Mouse (Mus musculus) olfactory bulb, adult 2 months (tissue): ENCODE measurements around the gene Sox4.

Source experiments
- CTCF ChIP-seq: fragments of 200-500 bp; IDR thresholded peaks from 2 replicates; pipeline ENCODE4 v1.5.1; 2012; ENCODE audit warnings: low read depth, mild to moderate bottlenecking, low read length, moderate library complexity; ENCODE audit not compliant: insufficient read depth
- POLR2A ChIP-seq: fragments of 200-500 bp; IDR thresholded peaks from 2 replicates; pipeline ENCODE4 v1.6.1; 2012; ENCODE audit warnings: mild to moderate bottlenecking, low read depth, low read length, moderate library complexity; ENCODE audit not compliant: insufficient read depth

DNA sequence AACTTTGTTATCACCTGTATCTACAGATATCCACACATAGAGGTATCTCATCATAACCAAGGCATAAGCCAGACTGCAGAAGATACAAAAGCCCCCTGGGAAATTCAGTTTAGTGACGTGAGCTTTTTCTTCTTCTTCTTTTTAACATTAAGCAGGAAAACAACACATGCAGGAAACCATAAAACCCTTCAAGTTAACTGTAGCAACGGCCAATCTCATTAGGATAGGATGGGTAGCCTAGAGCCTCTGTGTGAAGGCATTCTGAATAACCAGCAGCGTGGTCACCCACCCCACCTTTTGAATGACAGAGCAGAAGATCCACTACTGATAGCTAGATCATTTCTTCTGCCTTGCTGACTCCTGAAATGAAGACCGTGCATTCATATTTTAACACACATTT, 10.6 kb downstream of the Sox4 start:
- no peak for TF ChIP-seq CTCF
- no peak for TF ChIP-seq POLR2A
